Mouse (Mus musculus) myocyte (in vitro differentiated cells): ENCODE data around the gene Kcnq5. TPM values are rescaled to one million over a fixed set of nuclear protein-coding genes. Genes with fewer than 3 reads are reported as not detected.

Experiments used
- H3K27me3 ChIP-seq: one replicate; pipeline ENCODE4 v1.6.1; 2011; ENCODE audit not compliant: control insufficient read depth, insufficient read depth, insufficient read length
- H3K36me3 ChIP-seq: one replicate; pipeline ENCODE4 v1.6.1; 2011; ENCODE audit not compliant: control insufficient read depth, insufficient read depth
- H3K4me2 ChIP-seq: one replicate; pipeline ENCODE4 v1.6.1; 2011; ENCODE audit warnings: low read depth, control low read depth
- H3K4me3 ChIP-seq: one replicate; pipeline ENCODE4 v1.5.1; 2011; ENCODE audit warnings: mild to moderate bottlenecking, control low read depth, moderate library complexity
- H3K79me2 ChIP-seq: one replicate; pipeline ENCODE4 v1.6.1; 2011; ENCODE audit not compliant: control insufficient read depth, insufficient read depth
- H3ac ChIP-seq: one replicate; pipeline ENCODE4 v1.6.1; 2011; ENCODE audit not compliant: control insufficient read depth, insufficient read length
- CEBPB ChIP-seq: IDR thresholded peaks from 2 replicates; pipeline ENCODE4 v1.6.1; 2011; ENCODE audit warnings: mild to moderate bottlenecking, moderate library complexity; ENCODE audit not compliant: poor library complexity, insufficient read depth, severe bottlenecking
- E2F4 ChIP-seq: IDR thresholded peaks from one replicate; pipeline ENCODE4 v1.6.1; 2011; ENCODE audit warnings: mild to moderate bottlenecking, control low read depth, moderate library complexity; ENCODE audit not compliant: insufficient read depth
- MAX ChIP-seq: IDR thresholded peaks from one replicate; pipeline ENCODE4 v1.6.1; 2011; ENCODE audit warnings: low read depth, mild to moderate bottlenecking, control low read depth
- MYOD1 ChIP-seq, 3 experiments: IDR thresholded peaks; one replicate each; pipeline ENCODE4 v1.6.1; 2011; ENCODE audit warnings: control low read depth in 2 of 3, low read depth in 2 of 3, mild to moderate bottlenecking in 2 of 3, moderate library complexity in 1 of 3; ENCODE audit not compliant: insufficient read length in 2 of 3, control insufficient read depth in 1 of 3
- MYOG ChIP-seq, 3 experiments: IDR thresholded peaks; one replicate each; pipeline ENCODE4 v1.6.1; 2011; ENCODE audit warnings: control low read depth in 2 of 3, low read depth in 2 of 3, mild to moderate bottlenecking in 2 of 3; ENCODE audit not compliant: insufficient read length in 2 of 3, control insufficient read depth in 1 of 3, insufficient read depth in 1 of 3
- POLR2A ChIP-seq: IDR thresholded peaks from one replicate; pipeline ENCODE4 v1.6.1; 2011; ENCODE audit warnings: low read depth, mild to moderate bottlenecking, control low read depth, moderate library complexity; ENCODE audit not compliant: insufficient read length
- POLR2AphosphoS2 ChIP-seq: IDR thresholded peaks from one replicate; pipeline ENCODE4 v1.6.1; 2011; ENCODE audit warnings: low read depth, control low read depth; ENCODE audit not compliant: insufficient read length
- REST ChIP-seq: IDR thresholded peaks from one replicate; pipeline ENCODE4 v1.6.1; 2011; ENCODE audit warnings: mild to moderate bottlenecking, control low read depth, moderate library complexity; ENCODE audit not compliant: insufficient read depth, insufficient read length
- SRF ChIP-seq: IDR thresholded peaks from one replicate; pipeline ENCODE4 v1.6.1; 2011; ENCODE audit warnings: low read depth; ENCODE audit not compliant: control insufficient read depth, insufficient read length
- TCF12 ChIP-seq: IDR thresholded peaks from one replicate; pipeline ENCODE4 v1.6.1; 2011; ENCODE audit warnings: mild to moderate bottlenecking, control low read depth; ENCODE audit not compliant: poor library complexity, insufficient read depth, severe bottlenecking
- TCF3 ChIP-seq: IDR thresholded peaks from one replicate; pipeline ENCODE4 v1.6.1; 2011; ENCODE audit warnings: low read depth, control low read depth; ENCODE audit not compliant: insufficient read length
- USF1 ChIP-seq: IDR thresholded peaks from one replicate; pipeline ENCODE4 v1.6.1; 2011; ENCODE audit warnings: low read depth, mild to moderate bottlenecking, control low read depth, moderate library complexity
- polyA plus RNA-seq: library from polyadenylated mRNA; unstranded; fragments of >200 nt; fragmentation: generic; extraction: Trizol; gene quantifications from one replicate; pipeline ENCODE4 v1.2.1, GENCODE M21; 2012; ENCODE audit warnings: missing spikeins

Kcnq5 gene
- polyA plus RNA-seq, 1 experiment, result not detected

DNA sequence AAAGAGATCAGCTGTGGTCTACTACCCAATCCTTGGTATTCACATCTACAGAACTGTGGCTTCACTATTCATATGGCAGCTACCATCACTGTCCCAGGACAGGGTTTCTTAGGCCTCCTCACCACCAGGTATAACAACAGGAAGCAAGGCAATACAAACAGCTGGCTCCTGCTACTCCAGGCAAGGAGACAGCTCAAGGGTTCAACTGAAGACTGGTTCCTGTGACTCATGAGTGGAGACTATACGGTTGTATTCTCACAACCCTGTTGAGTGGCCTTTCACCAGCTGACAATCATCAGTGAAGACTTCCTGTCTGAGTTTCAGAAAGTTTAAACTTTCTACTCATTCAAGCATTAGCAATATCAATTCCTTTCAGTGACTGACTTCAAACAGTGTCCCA lies 327.7 kb downstream of the Kcnq5 start:
- TF ChIP-seq REST (no peak), POLR2A (no peak), USF1 (no peak), TCF12 (no peak), MAX (no peak), CEBPB (no peak), MYOG (IDR thresholded peaks at IDR 0.05; ENCODE audit: control insufficient read depth in 1 of 3, insufficient read depth in 1 of 3, insufficient read length in 2 of 3, low read depth in 2 of 3) (no peak), SRF (no peak), TCF3 (no peak), MYOD1 (IDR thresholded peaks at IDR 0.05; ENCODE audit: control insufficient read depth in 1 of 3, insufficient read length in 2 of 3, low read depth in 2 of 3) (no peak), E2F4 (no peak), POLR2AphosphoS2 (no peak)
- Histone ChIP-seq H3K27me3 (no peaks in the 10 kb centered on the region), H3K36me3 (no peaks in the 10 kb centered on the region), H3K79me2 (no peaks in the 10 kb centered on the region), H3K4me3 (no peak overlapping the region), H3ac (no peak overlapping the region), H3K4me2 (no peak overlapping the region)

DNA sequence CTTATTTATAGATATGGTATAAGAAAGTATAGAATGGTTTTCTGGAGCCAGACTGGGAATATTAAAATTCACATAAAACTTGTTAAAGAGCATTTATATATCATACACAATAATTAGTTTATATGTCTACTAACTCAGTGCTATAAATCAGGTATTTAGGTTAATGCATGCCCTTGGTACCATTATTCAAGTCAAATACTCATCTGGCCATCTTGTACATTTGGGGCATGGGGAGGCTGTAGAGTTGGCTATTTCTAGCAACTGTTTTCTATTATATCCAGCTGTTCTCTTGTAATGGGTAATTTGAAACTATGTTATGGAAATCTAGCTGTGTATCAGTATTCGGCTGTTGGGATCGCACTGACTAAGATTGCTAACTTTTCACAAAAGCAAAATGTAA lies 339.3 kb downstream of the Kcnq5 start:
- H3K36me3 ChIP-seq, result no peaks in the 10 kb centered on the region
- H3K79me2 ChIP-seq, result no peaks in the 10 kb centered on the region
- H3K4me2 ChIP-seq, result no peak overlapping the region
- H3K4me3 ChIP-seq, result no peak overlapping the region
- H3K27me3 ChIP-seq, result no peaks in the 10 kb centered on the region
- TF ChIP-seq POLR2AphosphoS2 (no peak), MYOG (IDR thresholded peaks at IDR 0.05; ENCODE audit: control insufficient read depth in 1 of 3, insufficient read depth in 1 of 3, insufficient read length in 2 of 3, low read depth in 2 of 3) (no peak), CEBPB (no peak), MYOD1 (IDR thresholded peaks at IDR 0.05; ENCODE audit: control insufficient read depth in 1 of 3, insufficient read length in 2 of 3, low read depth in 2 of 3) (no peak), REST (no peak), USF1 (no peak), TCF3 (no peak), MAX (no peak)
- H3ac ChIP-seq, result no peak overlapping the region

DNA sequence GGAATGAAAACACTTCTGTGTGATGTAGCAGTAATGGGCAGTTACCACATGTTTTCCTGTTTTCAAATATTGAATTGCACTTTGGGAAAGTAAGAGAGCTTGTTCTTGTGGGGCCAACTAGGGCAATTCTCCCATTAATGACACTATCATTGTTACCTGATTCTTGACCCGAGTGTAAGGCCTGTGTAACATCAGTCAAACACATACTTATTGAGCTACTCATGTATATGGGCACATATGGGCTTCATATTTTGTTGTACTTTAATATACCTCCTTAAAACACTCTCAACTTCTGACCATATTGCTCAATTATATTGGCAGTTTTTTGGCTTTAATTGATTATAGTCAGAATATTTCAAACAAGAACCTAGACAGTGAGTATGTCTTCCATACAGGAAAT lies 339.7 kb downstream of the Kcnq5 start:
- TF ChIP-seq POLR2AphosphoS2 (no peak), REST (no peak), E2F4 (no peak), TCF3 (no peak), TCF12 (no peak), CEBPB (no peak), MYOG (IDR thresholded peaks at IDR 0.05; ENCODE audit: control insufficient read depth in 1 of 3, insufficient read depth in 1 of 3, insufficient read length in 2 of 3, low read depth in 2 of 3) (no peak), POLR2A (no peak), MAX (no peak), SRF (no peak)
- Histone ChIP-seq H3K4me3 (no peak overlapping the region), H3ac (no peak overlapping the region), H3K27me3 (no peaks in the 10 kb centered on the region), H3K36me3 (no peaks in the 10 kb centered on the region), H3K4me2 (no peak overlapping the region), H3K79me2 (no peaks in the 10 kb centered on the region)

DNA sequence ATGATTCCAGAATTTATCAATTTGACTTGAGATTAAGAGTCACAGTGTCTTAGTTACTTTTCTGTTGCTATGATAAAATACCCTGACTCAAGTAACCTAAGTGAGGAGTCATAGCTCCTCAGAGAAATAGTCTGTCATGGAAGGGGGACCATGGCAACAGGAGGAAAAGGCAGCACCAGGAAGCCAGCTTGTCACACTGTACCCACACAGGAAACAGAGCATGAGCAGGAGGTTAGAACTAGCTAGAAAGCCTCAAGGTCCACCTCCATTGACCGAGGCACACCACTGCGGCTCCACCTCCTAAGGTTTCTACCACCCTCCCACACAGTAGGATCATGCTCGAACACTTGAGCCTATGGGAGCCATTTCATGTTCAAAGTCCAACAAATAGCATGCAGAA lies 343.0 kb downstream of the Kcnq5 start:
- Histone ChIP-seq H3K4me2 (no peak overlapping the region), H3K36me3 (no peaks in the 10 kb centered on the region), H3ac (no peak overlapping the region), H3K27me3 (no peaks in the 10 kb centered on the region), H3K4me3 (no peak overlapping the region), H3K79me2 (no peaks in the 10 kb centered on the region)
- TF ChIP-seq REST (no peak), CEBPB (no peak), MYOD1 (IDR thresholded peaks at IDR 0.05; ENCODE audit: control insufficient read depth in 1 of 3, insufficient read length in 2 of 3, low read depth in 2 of 3) (no peak), TCF12 (no peak), POLR2AphosphoS2 (no peak), USF1 (no peak), E2F4 (no peak), SRF (no peak), TCF3 (no peak), POLR2A (no peak), MYOG (IDR thresholded peaks at IDR 0.05; ENCODE audit: control insufficient read depth in 1 of 3, insufficient read depth in 1 of 3, insufficient read length in 2 of 3, low read depth in 2 of 3) (no peak), MAX (no peak)

DNA sequence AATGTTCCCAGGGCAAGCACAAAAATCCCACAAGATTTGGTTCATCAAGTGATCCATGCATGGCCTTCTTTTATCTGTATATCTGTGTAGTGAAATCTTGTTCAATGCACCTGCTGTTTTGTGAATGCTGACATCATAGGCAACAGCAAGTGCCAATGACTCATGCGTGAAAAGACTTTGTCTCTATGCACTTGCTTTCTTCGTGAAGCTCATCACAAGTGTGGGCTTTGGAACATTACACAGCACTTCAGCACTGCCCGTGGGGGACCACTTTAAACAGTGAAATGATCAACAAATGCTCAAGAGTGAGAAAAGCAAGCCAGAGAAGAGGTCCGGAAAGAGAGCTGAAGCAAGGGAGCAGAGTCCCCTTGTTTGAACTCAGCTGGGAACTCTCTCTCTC lies 345.1 kb downstream of the Kcnq5 start:
- Histone ChIP-seq H3K27me3 (no peaks in the 10 kb centered on the region), H3ac (no peak overlapping the region), H3K79me2 (no peaks in the 10 kb centered on the region), H3K36me3 (no peaks in the 10 kb centered on the region), H3K4me2 (no peak overlapping the region), H3K4me3 (no peak overlapping the region)
- TF ChIP-seq MYOD1 (IDR thresholded peaks at IDR 0.05; ENCODE audit: control insufficient read depth in 1 of 3, insufficient read length in 2 of 3, low read depth in 2 of 3), result no peak
- no peak for TF ChIP-seq POLR2A
- no peak for TF ChIP-seq TCF12
- TF ChIP-seq REST, result no peak
- TF ChIP-seq E2F4, result no peak
- TF ChIP-seq MAX, result no peak
- TF ChIP-seq MYOG (IDR thresholded peaks at IDR 0.05; ENCODE audit: control insufficient read depth in 1 of 3, insufficient read depth in 1 of 3, insufficient read length in 2 of 3, low read depth in 2 of 3), result no peak
- TF ChIP-seq USF1, result no peak
- TF ChIP-seq CEBPB, result no peak
- TF ChIP-seq TCF3, result no peak
- no peak for TF ChIP-seq POLR2AphosphoS2
- no peak for TF ChIP-seq SRF
